Mouse (Mus musculus): ENCODE measurements around the gene R3hdm2. TPM values are rescaled to one million over a fixed set of nuclear protein-coding genes. Genes with fewer than 3 reads are reported as not detected.
A peak's percentile ranks its signal among the peaks of the same experiment; 100 is the strongest.

The R3hdm2 gene
- polyA plus RNA-seq, 1 experiment = 110 TPM

- TF ChIP-seq CTCF (IDR thresholded peaks at IDR 0.05; ENCODE audit: borderline replicate concordance, extremely low read depth, insufficient read depth, insufficient read length) (peak; percentile 92), POLR2A (IDR thresholded peaks at IDR 0.05; ENCODE audit: borderline replicate concordance, extremely low read depth, insufficient read depth, insufficient read length, poor library complexity, severe bottlenecking) (no peak)
- peak; percentile 86 for DNase-seq (ENCODE audit: low read depth)
Measured at GRCm38 (mm10) chr10:127341891-127342639, 38.1 kb upstream of the R3hdm2 start, which contains the start of gene Gli1. Gli1 (minus strand) TSS chr10:127341974.

GRCm38 (mm10) chr10:127343029-127343428 lies 37.1 kb upstream of the R3hdm2 start:
- no peak for TF ChIP-seq CTCF (IDR thresholded peaks at IDR 0.05; ENCODE audit: borderline replicate concordance, extremely low read depth, insufficient read depth, insufficient read length)
- no peak for DNase-seq (ENCODE audit: low read depth)

- no peak for DNase-seq (ENCODE audit: low read depth)
- TF ChIP-seq POLR2A (IDR thresholded peaks at IDR 0.05; ENCODE audit: borderline replicate concordance, extremely low read depth, insufficient read depth, insufficient read length, poor library complexity, severe bottlenecking) (no peak), CTCF (IDR thresholded peaks at IDR 0.05; ENCODE audit: borderline replicate concordance, extremely low read depth, insufficient read depth, insufficient read length) (no peak)
Measured at GRCm38 (mm10) chr10:127346173-127346572, 34.0 kb upstream of the R3hdm2 start.

GRCm38 (mm10) chr10:127348957-127349356 lies 31.2 kb upstream of the R3hdm2 start:
- TF ChIP-seq POLR2A (IDR thresholded peaks at IDR 0.05; ENCODE audit: borderline replicate concordance, extremely low read depth, insufficient read depth, insufficient read length, poor library complexity, severe bottlenecking) (no peak), CTCF (IDR thresholded peaks at IDR 0.05; ENCODE audit: borderline replicate concordance, extremely low read depth, insufficient read depth, insufficient read length) (peak; percentile 26; the same call in 1 of the 2 replicates)

GRCm38 (mm10) chr10:127349810-127350209 lies 30.3 kb upstream of the R3hdm2 start:
- no peak for TF ChIP-seq POLR2A (IDR thresholded peaks at IDR 0.05; ENCODE audit: borderline replicate concordance, extremely low read depth, insufficient read depth, insufficient read length, poor library complexity, severe bottlenecking)
- no peak for TF ChIP-seq CTCF (IDR thresholded peaks at IDR 0.05; ENCODE audit: borderline replicate concordance, extremely low read depth, insufficient read depth, insufficient read length)
- DNase-seq (ENCODE audit: low read depth) = no peak

More at GRCm38 (mm10) chr10:127348957-127349356, 31.2 kb upstream of the R3hdm2 start:
- no peak for DNase-seq (ENCODE audit: low read depth)

GRCm38 (mm10) chr10:127350594-127351284 lies 29.4 kb upstream of the R3hdm2 start:
- DNase-seq (ENCODE audit: low read depth) = peak; percentile 73
- TF ChIP-seq CTCF (IDR thresholded peaks at IDR 0.05; ENCODE audit: borderline replicate concordance, extremely low read depth, insufficient read depth, insufficient read length) (peak; percentile 96), POLR2A (IDR thresholded peaks at IDR 0.05; ENCODE audit: borderline replicate concordance, extremely low read depth, insufficient read depth, insufficient read length, poor library complexity, severe bottlenecking) (no peak)

- TF ChIP-seq CTCF (IDR thresholded peaks at IDR 0.05; ENCODE audit: borderline replicate concordance, extremely low read depth, insufficient read depth, insufficient read length) (no peak), POLR2A (IDR thresholded peaks at IDR 0.05; ENCODE audit: borderline replicate concordance, extremely low read depth, insufficient read depth, insufficient read length, poor library complexity, severe bottlenecking) (no peak)
Measured at GRCm38 (mm10) chr10:127351285-127351595, 28.9 kb upstream of the R3hdm2 start.

GRCm38 (mm10) chr10:127351719-127352118 lies 28.4 kb upstream of the R3hdm2 start:
- TF ChIP-seq CTCF (IDR thresholded peaks at IDR 0.05; ENCODE audit: borderline replicate concordance, extremely low read depth, insufficient read depth, insufficient read length) (no peak), POLR2A (IDR thresholded peaks at IDR 0.05; ENCODE audit: borderline replicate concordance, extremely low read depth, insufficient read depth, insufficient read length, poor library complexity, severe bottlenecking) (no peak)
- no peak for DNase-seq (ENCODE audit: low read depth)

More at GRCm38 (mm10) chr10:127351285-127351595, 28.9 kb upstream of the R3hdm2 start:
- no peak for DNase-seq (ENCODE audit: low read depth)

GRCm38 (mm10) chr10:127352187-127352586 lies 27.9 kb upstream of the R3hdm2 start:
- DNase-seq (ENCODE audit: low read depth) = no peak
- TF ChIP-seq CTCF (IDR thresholded peaks at IDR 0.05; ENCODE audit: borderline replicate concordance, extremely low read depth, insufficient read depth, insufficient read length) = no peak
- TF ChIP-seq POLR2A (IDR thresholded peaks at IDR 0.05; ENCODE audit: borderline replicate concordance, extremely low read depth, insufficient read depth, insufficient read length, poor library complexity, severe bottlenecking) = no peak

- no peak for DNase-seq (ENCODE audit: low read depth)
- TF ChIP-seq CTCF (IDR thresholded peaks at IDR 0.05; ENCODE audit: borderline replicate concordance, extremely low read depth, insufficient read depth, insufficient read length) (no peak), POLR2A (IDR thresholded peaks at IDR 0.05; ENCODE audit: borderline replicate concordance, extremely low read depth, insufficient read depth, insufficient read length, poor library complexity, severe bottlenecking) (no peak)
Measured at GRCm38 (mm10) chr10:127352766-127353165, 27.4 kb upstream of the R3hdm2 start.

GRCm38 (mm10) chr10:127353909-127354895 lies 25.9 kb upstream of the R3hdm2 start, which contains the start of gene Inhbe:
Inhbe (minus strand) TSS chr10:127354411.
- DNase-seq (ENCODE audit: low read depth) = no peak
- TF ChIP-seq CTCF (IDR thresholded peaks at IDR 0.05; ENCODE audit: borderline replicate concordance, extremely low read depth, insufficient read depth, insufficient read length) = peak; percentile 35; the same call in 1 of the 2 replicates
- no peak for TF ChIP-seq POLR2A (IDR thresholded peaks at IDR 0.05; ENCODE audit: borderline replicate concordance, extremely low read depth, insufficient read depth, insufficient read length, poor library complexity, severe bottlenecking)

Data from brain, embryonic 14.5 days (tissue).